Mouse (Mus musculus): Measurements from ENCODE around the gene Baz2a.
"Not testable (repeated sequence)": the region's sequence is repeated elsewhere in the genome, so short reads cannot be mapped to it uniquely, and the experiment has no call there.

Baz2a gene

GRCm38 (mm10) chr10:128091564-128092505 is at the start of gene Baz2a:
Gene Baz2a (plus strand): TSS chr10:128091577.
- peak; percentile 89 to 95 for DNase-seq (ENCODE audit: inconsistent age in 2 of 2, low spot score in 1 of 2)

- DNase-seq (ENCODE audit: inconsistent age in 2 of 2, low spot score in 1 of 2) = no peak
Observed at GRCm38 (mm10) chr10:128041636-128042035, 49.7 kb upstream of the Baz2a start.

DNA sequence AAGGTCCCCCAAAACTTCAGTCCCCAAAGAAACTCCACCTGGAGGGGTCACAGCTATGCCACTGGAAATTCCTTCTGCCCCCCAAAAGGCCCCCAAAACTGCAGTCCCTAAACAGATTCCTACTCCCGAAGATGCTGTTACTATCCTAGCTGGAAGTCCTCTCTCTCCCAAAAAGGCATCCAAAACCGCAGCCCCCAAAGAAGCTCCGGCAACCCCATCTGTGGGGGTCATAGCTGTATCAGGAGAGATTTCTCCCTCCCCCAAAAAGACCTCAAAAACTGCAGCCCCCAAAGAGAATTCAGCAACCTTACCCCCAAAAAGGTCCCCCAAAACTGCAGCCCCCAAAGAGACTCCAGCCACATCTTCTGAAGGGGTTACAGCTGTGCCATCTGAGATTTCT is 48.9 kb upstream of the Baz2a start:
- no peak for DNase-seq (ENCODE audit: inconsistent age in 2 of 2, low spot score in 1 of 2)

GRCm38 (mm10) chr10:128043041-128043835 is 48.1 kb upstream of the Baz2a start:
- DNase-seq (ENCODE audit: inconsistent age in 2 of 2, low spot score in 1 of 2) = peak in 1 of 2 experiments; percentile 26

- DNase-seq (ENCODE audit: inconsistent age in 2 of 2, low spot score in 1 of 2) = no peak
Observed at GRCm38 (mm10) chr10:128048157-128048556, 43.2 kb upstream of the Baz2a start.

DNA sequence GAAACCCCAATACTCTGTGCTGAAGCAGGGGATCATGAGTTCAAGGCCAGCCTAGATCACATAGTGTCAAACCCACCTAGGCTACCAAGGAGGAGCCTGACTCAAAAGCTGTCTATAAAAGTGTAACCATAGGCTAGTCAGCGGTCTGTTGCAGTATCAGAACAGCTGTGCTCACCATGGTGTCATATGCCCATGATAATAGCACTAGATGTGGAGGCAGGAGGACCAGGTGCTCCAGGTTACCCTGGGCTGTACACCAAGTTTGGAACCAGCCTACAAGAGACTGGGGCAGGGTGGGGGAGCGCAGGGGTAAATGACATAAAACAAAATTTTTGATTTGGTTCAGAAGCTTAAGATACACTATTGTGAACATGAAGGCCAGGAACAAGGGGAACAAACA is 41.6 kb upstream of the Baz2a start:
- DNase-seq (ENCODE audit: inconsistent age in 2 of 2, low spot score in 1 of 2) = no peak

GRCm38 (mm10) chr10:128050355-128050754 is 41.0 kb upstream of the Baz2a start:
- no peak for DNase-seq (ENCODE audit: inconsistent age in 2 of 2, low spot score in 1 of 2)

DNA sequence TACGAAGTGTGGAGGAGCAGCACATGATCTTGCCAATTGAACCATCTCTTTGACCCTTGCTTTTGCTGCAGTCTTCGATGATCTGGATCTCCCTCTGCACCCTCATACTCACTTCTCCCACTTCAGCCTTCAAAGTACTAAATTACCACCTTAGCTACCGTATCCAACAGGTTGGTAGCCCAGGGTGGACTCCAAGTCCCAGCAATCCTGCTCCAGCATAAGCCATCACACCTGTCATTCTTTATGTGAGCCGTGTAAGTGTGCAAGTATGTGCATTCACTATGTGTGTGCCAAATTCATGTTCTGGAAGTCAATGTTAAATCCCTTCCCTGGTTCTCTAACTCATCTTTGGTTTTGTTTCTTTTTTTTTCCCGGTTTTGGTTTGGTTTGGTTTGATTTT is 39.8 kb upstream of the Baz2a start:
- DNase-seq (ENCODE audit: inconsistent age in 2 of 2, low spot score in 1 of 2) = no peak

- DNase-seq (ENCODE audit: inconsistent age in 2 of 2, low spot score in 1 of 2) = not testable (repeated sequence)
Observed at GRCm38 (mm10) chr10:128052136-128052535, 39.2 kb upstream of the Baz2a start.

DNA sequence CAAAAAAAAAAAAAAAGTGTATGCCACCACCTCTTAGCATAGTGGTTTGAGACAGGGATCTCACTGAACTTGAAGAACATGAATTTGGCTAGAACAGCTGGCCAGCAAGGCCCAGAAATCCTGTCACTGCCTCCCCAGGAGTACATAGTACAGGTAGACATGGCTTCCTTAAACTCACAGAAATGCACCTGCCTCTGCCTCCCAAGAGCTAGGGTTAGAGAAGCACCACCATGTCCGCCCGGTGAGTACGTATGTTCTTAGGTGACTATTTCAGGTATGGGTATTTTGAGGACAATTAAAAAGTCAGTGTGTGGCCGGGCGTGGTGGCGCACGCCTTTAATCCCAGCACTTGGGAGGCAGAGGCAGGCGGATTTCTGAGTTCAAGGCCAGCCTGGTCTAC is 38.4 kb upstream of the Baz2a start:
- no peak for DNase-seq (ENCODE audit: inconsistent age in 2 of 2, low spot score in 1 of 2)

DNA sequence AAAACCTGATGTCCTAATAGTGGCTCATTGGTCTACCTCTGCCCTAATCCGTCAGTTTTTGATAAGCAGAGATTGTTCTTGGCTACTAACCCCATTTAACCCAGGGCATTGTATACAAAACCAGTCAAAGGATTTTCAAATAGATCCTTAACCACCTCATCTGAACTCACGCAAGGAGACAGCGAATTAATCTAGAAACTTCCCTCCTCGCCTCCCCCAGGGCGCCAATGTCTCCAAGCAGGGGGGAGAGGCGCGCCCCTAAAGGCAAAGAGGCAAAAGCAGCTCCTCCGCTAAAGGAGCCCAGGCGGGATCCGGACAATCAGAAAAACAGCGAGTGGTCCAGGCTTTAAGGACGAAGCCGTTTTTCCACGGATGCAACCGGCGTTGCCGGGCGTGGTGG is 33.2 kb upstream of the Baz2a start:
- no peak for DNase-seq (ENCODE audit: inconsistent age in 2 of 2, low spot score in 1 of 2)

- peak; percentile 98 to 99 for DNase-seq (ENCODE audit: inconsistent age in 2 of 2, low spot score in 1 of 2)
Observed at GRCm38 (mm10) chr10:128058601-128059151, 32.7 kb upstream of the Baz2a start, which contains the start of gene Ptges3. Gene Ptges3 (plus strand): TSS chr10:128058954.

GRCm38 (mm10) chr10:128059207-128059981 is 32.0 kb upstream of the Baz2a start:
- peak in 1 of 2 experiments; percentile 65 for DNase-seq (ENCODE audit: inconsistent age in 2 of 2, low spot score in 1 of 2)

- no peak for DNase-seq (ENCODE audit: inconsistent age in 2 of 2, low spot score in 1 of 2)
Observed at GRCm38 (mm10) chr10:128061109-128061508, 30.3 kb upstream of the Baz2a start.

GRCm38 (mm10) chr10:128062221-128062989 is 29.0 kb upstream of the Baz2a start:
- no peak for DNase-seq (ENCODE audit: inconsistent age in 2 of 2, low spot score in 1 of 2)

DNA sequence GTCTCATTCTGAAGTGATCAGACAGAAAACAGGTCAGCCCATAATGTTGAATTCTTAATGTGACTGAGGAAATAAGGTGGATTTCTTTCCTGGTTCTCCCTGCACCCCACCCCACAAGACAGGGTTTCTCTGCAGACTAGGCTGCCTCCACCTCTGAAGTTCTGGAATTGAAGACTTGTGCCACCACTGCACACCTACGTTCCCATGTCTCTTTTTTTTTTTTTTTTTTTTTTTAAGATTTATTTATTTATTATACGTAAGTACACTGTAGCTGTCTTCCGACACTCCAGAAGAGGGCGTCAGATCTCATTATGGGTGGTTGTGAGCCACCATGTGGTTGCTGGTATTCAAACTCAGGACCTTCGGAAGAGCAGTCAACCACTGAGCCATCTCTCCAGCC is 25.3 kb upstream of the Baz2a start:
- no peak for DNase-seq (ENCODE audit: inconsistent age in 2 of 2, low spot score in 1 of 2)

GRCm38 (mm10) chr10:128069201-128069600 is 22.2 kb upstream of the Baz2a start:
- DNase-seq (ENCODE audit: inconsistent age in 2 of 2, low spot score in 1 of 2) = no peak

DNA sequence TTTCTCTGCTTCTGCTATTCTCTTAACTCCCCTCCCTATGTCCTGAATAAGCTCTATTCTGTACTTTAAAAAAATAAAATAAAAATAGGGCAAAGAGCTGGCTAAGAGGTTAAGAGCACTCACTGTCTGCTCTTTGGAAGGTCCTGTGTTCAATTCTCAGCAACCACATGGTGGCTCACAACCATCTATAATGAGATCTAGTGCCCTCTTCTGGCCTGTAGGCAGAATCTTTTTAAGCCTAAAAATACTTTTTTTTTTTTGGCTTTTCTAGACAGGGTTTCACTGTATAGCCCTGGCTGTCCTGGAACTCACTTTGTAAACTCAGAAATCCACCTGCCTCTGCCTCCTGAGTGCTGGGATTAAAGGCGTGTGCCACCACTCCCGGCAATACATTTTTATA is 20.9 kb upstream of the Baz2a start:
- not testable (repeated sequence) for DNase-seq (ENCODE audit: inconsistent age in 2 of 2, low spot score in 1 of 2)

DNA sequence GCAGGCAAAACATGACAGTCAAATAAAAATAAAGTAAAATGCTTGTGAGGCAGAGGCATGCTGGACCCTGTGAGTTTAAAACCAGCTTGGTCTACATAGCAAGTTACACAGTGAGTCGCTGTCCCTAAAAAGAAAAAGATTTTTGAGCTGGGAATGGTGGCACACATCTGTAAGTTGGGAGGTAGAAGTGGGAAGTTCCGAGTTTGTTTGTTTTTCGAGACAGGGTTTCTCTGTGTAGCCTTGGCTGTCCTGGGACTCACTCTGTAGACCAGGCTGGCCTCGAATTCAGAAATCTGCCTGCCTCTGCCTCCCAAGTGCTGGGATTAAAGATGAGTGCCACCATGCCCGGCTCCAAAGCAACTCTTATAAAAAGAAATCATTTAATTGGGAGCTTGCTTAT is 13.1 kb upstream of the Baz2a start:
- not testable (repeated sequence) for DNase-seq (ENCODE audit: inconsistent age in 2 of 2, low spot score in 1 of 2)

DNA sequence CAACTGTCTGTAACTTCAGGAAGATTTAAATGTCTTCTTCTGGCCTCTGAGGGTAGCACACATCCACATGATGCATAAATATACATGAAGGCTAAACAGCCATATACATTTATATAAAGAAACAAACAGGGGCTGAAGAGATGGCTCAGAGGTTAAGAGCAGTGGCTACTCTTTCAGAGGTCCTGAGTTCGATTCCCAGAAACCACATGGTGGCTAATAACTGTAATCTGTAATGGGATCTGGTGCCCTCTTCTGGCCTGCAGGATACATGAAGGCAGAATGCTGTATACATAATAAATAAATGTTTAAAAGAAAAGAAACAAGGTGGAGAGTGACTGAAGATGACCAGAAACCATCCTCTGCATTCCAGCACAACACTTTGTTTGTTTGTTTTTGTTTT is 10.9 kb upstream of the Baz2a start:
- DNase-seq (ENCODE audit: inconsistent age in 2 of 2, low spot score in 1 of 2) = peak in 1 of 2 experiments; percentile 66

Data from adrenal gland, adult (tissue).